Mouse (Mus musculus) left cerebral cortex, postnatal 10 days (tissue): ENCODE measurements around the gene Cnot6l. TPM values are rescaled to one million over a fixed set of nuclear protein-coding genes. Genes with fewer than 3 reads are reported as not detected.

Source experiments
- DNase-seq, 2 experiments: peaks; one replicate each; pipeline ENCODE4 v3.0.0; 2021 to 2022; ENCODE audit warnings: low spot score in 2 of 2, mixed read lengths in 1 of 2; ENCODE audit errors: extremely low spot score in 1 of 2
- intact Hi-C: fragments of 180-260 bp; cut with DNase I; formaldehyde crosslinking; loops from one replicate; pipeline ENCODE4 v1.15.1; 2025
- total RNA-seq, 2 experiments: library from RNA; stranded (reverse); gene quantifications; 2 replicates each; pipeline ENCODE4 v1.2.3; 2021

Cnot6l gene
- total RNA-seq, 2 experiments from 2014 or later, result 66.1 to 78.1 TPM

GRCm38 (mm10) chr5:96163396-96164020 is 463 bp downstream of the Cnot6l start:
- DNase-seq, result no peak
- intact Hi-C loops, result no loop called here

- peak; percentile 73 to 90 for DNase-seq
- intact Hi-C loops, result no loop called here
These were observed 1.3 kb downstream of the Cnot6l start for GRCm38 (mm10) chr5:96162399-96163331.

- peak; percentile 42 to 80 for DNase-seq
- intact Hi-C loops, result loop anchor here (1.0 kb wide), 1 partner anchor 48 kb away; the partner anchor contains the start of gene Mrpl1
These were observed 2.2 kb downstream of the Cnot6l start for GRCm38 (mm10) chr5:96161578-96162398.

GRCm38 (mm10) chr5:96161263-96161577 is 2.8 kb downstream of the Cnot6l start:
- intact Hi-C loops, result loop anchor here (1.0 kb wide), 1 partner anchor 48 kb away; the partner anchor contains the start of gene Mrpl1
- DNase-seq, result no peak

- intact Hi-C loops, result loop anchor here (1.0 kb wide), 1 partner anchor 49 kb away; the partner anchor contains the start of gene Mrpl1
- peak in 1 of 2 experiments; percentile 42 for DNase-seq
These were observed 3.3 kb downstream of the Cnot6l start for GRCm38 (mm10) chr5:96160467-96161262.

GRCm38 (mm10) chr5:96142351-96142750 is 21.6 kb downstream of the Cnot6l start:
- intact Hi-C loops, result no loop called here
- no peak for DNase-seq

GRCm38 (mm10) chr5:96130683-96131082 is 33.3 kb downstream of the Cnot6l start:
- intact Hi-C loops, result no loop called here
- no peak for DNase-seq

GRCm38 (mm10) chr5:96126856-96127255 is 37.1 kb downstream of the Cnot6l start:
- DNase-seq, result no peak
- intact Hi-C loops, result no loop called here

- intact Hi-C loops, result no loop called here
- DNase-seq, result no peak
These were observed 49.0 kb downstream of the Cnot6l start for GRCm38 (mm10) chr5:96114943-96115342.

GRCm38 (mm10) chr5:96104644-96105043 is 59.3 kb downstream of the Cnot6l start:
- intact Hi-C loops, result no loop called here
- no peak for DNase-seq

- DNase-seq, result no peak
- intact Hi-C loops, result no loop called here
These were observed 72.5 kb downstream of the Cnot6l start for GRCm38 (mm10) chr5:96091468-96091867.

GRCm38 (mm10) chr5:96085324-96085723 is 78.6 kb downstream of the Cnot6l start:
- intact Hi-C loops, result no loop called here
- no peak for DNase-seq

GRCm38 (mm10) chr5:96079026-96079425 is 84.9 kb downstream of the Cnot6l start:
- no peak for DNase-seq
- intact Hi-C loops, result no loop called here

- no peak for DNase-seq
- intact Hi-C loops, result no loop called here
These were observed 98.4 kb downstream of the Cnot6l start for GRCm38 (mm10) chr5:96065591-96065990.

GRCm38 (mm10) chr5:96042492-96042891 is 121.5 kb downstream of the Cnot6l start:
- DNase-seq, result no peak
- intact Hi-C loops, result no loop called here

GRCm38 (mm10) chr5:96041507-96042104 is 122.4 kb downstream of the Cnot6l start:
- intact Hi-C loops, result no loop called here
- no peak for DNase-seq

- no peak for DNase-seq
- intact Hi-C loops, result loop anchor here (10.0 kb wide), 1 partner anchor 155 kb away; no protein-coding TSS in a partner anchor
These were observed 124.7 kb downstream of the Cnot6l start for GRCm38 (mm10) chr5:96039188-96039840.
